Mouse (Mus musculus): ENCODE results near the gene Awat2. TPM values are rescaled to one million over a fixed set of nuclear protein-coding genes. Genes with fewer than 3 reads are reported as not detected.
"Not testable (repeated sequence)": the region's sequence is repeated elsewhere in the genome, so short reads cannot be mapped to it uniquely, and the experiment has no call there.

The Awat2 gene
- 0.25 and 0.27 TPM in 2 replicates for polyA plus RNA-seq (2012; rRNA removed)

DNA sequence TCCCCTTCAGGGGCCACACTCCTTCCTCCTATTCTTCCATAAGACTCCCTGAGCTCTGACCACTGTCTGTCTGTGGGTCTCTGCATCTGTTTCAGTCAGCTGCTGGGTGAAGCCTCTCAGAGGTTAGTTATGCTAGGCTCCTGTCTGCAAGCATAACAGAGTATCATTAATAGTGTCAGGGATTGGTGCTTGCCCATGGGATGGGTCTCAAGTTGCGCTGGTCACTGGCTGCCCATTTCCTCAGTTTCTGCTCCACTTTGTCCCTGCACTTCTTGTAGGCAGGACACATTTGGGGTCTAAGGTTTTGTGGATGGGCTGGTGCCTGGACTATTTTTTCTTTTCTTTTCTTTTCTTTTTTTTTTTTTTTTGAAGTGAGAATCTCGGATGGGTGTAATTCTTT is at the start of gene Awat2:
Awat2 (minus strand) TSS at position 101 of the 400 bp plus-strand sequence.
- WGBS: 87% methylated on average over 2 of the region's 2 CpGs
- H3K4me3 ChIP-seq (ENCODE audit: low read depth, low read length); H3K4me1 ChIP-seq (ENCODE audit: control insufficient read depth, insufficient read depth, insufficient read length, low read length); H3K36me3 ChIP-seq (ENCODE audit: control insufficient read depth, insufficient read depth, low read length); H3K27me3 ChIP-seq (ENCODE audit: control insufficient read depth, insufficient read depth, low read length); H3K27ac ChIP-seq (ENCODE audit: insufficient read depth, low read depth, low read length): not testable (repeated sequence)

DNA sequence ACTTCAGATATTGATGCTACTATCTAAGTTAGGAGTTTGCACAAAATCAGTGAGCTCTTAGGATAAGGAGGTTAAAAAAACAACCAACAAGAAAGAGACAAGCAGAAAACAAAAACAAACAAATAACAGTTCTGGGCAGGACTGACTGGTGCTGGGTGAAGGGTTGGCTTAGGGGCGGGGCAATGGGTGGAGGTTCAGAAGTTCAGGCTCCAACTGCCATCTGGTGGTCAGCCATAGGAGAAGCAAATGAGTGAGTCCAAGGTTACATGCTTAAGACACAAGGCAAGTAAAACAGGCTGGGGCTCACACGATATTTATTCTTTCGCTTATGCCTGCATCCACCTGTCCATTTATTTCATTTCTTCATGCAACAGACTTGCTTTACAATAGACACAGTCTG is 37.8 kb upstream of the Awat2 start:
- WGBS: 16% methylated on average over 3 of the region's 3 CpGs
- Histone ChIP-seq H3K4me3 (ENCODE audit: low read depth, low read length) (no peak overlapping the region), H3K27me3 (ENCODE audit: control insufficient read depth, insufficient read depth, low read length) (no peaks in the 10 kb centered on the region), H3K27ac (ENCODE audit: insufficient read depth, low read depth, low read length) (no peak overlapping the region), H3K36me3 (ENCODE audit: control insufficient read depth, insufficient read depth, low read length) (no peaks in the 10 kb centered on the region), H3K4me1 (ENCODE audit: control insufficient read depth, insufficient read depth, insufficient read length, low read length) (no peaks in the 10 kb centered on the region)
- TF ChIP-seq POLR2A (IDR thresholded peaks at IDR 0.05; ENCODE audit: low read depth, low read length) (no peak), CTCF (IDR thresholded peaks at IDR 0.05; ENCODE audit: extremely low read depth, insufficient read length, insufficient replicate concordance, low read depth, low read length) (peak; percentile 62; the same call in 1 of the 2 replicates)

GRCm38 (mm10) chrX:100475569-100476223 is 33.2 kb upstream of the Awat2 start:
- WGBS: 61% methylated on average over 4 of the region's 4 CpGs
- TF ChIP-seq CTCF (IDR thresholded peaks at IDR 0.05; ENCODE audit: extremely low read depth, insufficient read length, insufficient replicate concordance, low read depth, low read length) (no peak), POLR2A (IDR thresholded peaks at IDR 0.05; ENCODE audit: low read depth, low read length) (no peak)
- Histone ChIP-seq H3K27me3 (ENCODE audit: control insufficient read depth, insufficient read depth, low read length) (no peaks in the 10 kb centered on the region), H3K36me3 (ENCODE audit: control insufficient read depth, insufficient read depth, low read length) (no peaks in the 10 kb centered on the region), H3K4me3 (ENCODE audit: low read depth, low read length) (no peak overlapping the region), H3K4me1 (ENCODE audit: control insufficient read depth, insufficient read depth, insufficient read length, low read length) (no peaks in the 10 kb centered on the region), H3K27ac (ENCODE audit: insufficient read depth, low read depth, low read length) (no peak overlapping the region)

DNA sequence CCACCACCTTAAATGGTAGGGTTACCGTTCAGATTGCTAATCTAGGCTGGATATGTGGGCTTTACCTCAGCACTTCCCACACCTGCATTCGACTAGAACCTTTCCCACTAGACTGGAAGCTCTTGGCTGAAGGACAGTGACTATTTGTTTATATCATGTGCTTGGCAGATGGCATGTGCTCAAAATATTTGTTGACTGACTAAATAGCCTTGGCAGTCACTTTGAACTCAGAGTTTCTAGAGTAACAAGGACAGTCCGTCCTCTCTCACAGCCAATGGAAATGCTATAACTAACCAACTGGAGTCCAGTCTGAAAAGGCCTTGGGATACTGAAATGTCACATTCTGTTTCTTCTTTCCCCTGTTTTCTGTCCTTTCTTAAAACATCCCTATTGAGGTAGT is 29.0 kb upstream of the Awat2 start:
- TF ChIP-seq CTCF (IDR thresholded peaks at IDR 0.05; ENCODE audit: extremely low read depth, insufficient read length, insufficient replicate concordance, low read depth, low read length) (no peak), POLR2A (IDR thresholded peaks at IDR 0.05; ENCODE audit: low read depth, low read length) (no peak)
- Histone ChIP-seq H3K4me1 (ENCODE audit: control insufficient read depth, insufficient read depth, insufficient read length, low read length) (no peaks in the 10 kb centered on the region), H3K36me3 (ENCODE audit: control insufficient read depth, insufficient read depth, low read length) (no peaks in the 10 kb centered on the region), H3K4me3 (ENCODE audit: low read depth, low read length) (no peak overlapping the region), H3K27me3 (ENCODE audit: control insufficient read depth, insufficient read depth, low read length) (no peaks in the 10 kb centered on the region), H3K27ac (ENCODE audit: insufficient read depth, low read depth, low read length) (no peak overlapping the region)
- WGBS: 64% methylated on average over 3 of the region's 3 CpGs

- no peak overlapping the region for H3K4me3 ChIP-seq (ENCODE audit: low read depth, low read length)
- H3K4me1 ChIP-seq (ENCODE audit: control insufficient read depth, insufficient read depth, insufficient read length, low read length): no peaks in the 10 kb centered on the region
- 77% methylated on average over 3 of the region's 3 CpGs for WGBS
- TF ChIP-seq POLR2A (IDR thresholded peaks at IDR 0.05; ENCODE audit: low read depth, low read length): no peak
- no peak for TF ChIP-seq CTCF (IDR thresholded peaks at IDR 0.05; ENCODE audit: extremely low read depth, insufficient read length, insufficient replicate concordance, low read depth, low read length)
- no peak overlapping the region for H3K27ac ChIP-seq (ENCODE audit: insufficient read depth, low read depth, low read length)
- no peaks in the 10 kb centered on the region for H3K36me3 ChIP-seq (ENCODE audit: control insufficient read depth, insufficient read depth, low read length)
- H3K27me3 ChIP-seq (ENCODE audit: control insufficient read depth, insufficient read depth, low read length): no peaks in the 10 kb centered on the region
Measured at GRCm38 (mm10) chrX:100470126-100470525, 27.6 kb upstream of the Awat2 start.

- Histone ChIP-seq H3K36me3 (ENCODE audit: control insufficient read depth, insufficient read depth, low read length) (no peaks in the 10 kb centered on the region), H3K27me3 (ENCODE audit: control insufficient read depth, insufficient read depth, low read length) (no peaks in the 10 kb centered on the region), H3K27ac (ENCODE audit: insufficient read depth, low read depth, low read length) (no peak overlapping the region), H3K4me3 (ENCODE audit: low read depth, low read length) (no peak overlapping the region), H3K4me1 (ENCODE audit: control insufficient read depth, insufficient read depth, insufficient read length, low read length) (no peaks in the 10 kb centered on the region)
- TF ChIP-seq POLR2A (IDR thresholded peaks at IDR 0.05; ENCODE audit: low read depth, low read length) (no peak), CTCF (IDR thresholded peaks at IDR 0.05; ENCODE audit: extremely low read depth, insufficient read length, insufficient replicate concordance, low read depth, low read length) (no peak)
- 46% methylated on average over 4 of the region's 4 CpGs for WGBS
Measured at GRCm38 (mm10) chrX:100468047-100468446, 25.5 kb upstream of the Awat2 start.

- Histone ChIP-seq H3K4me1 (ENCODE audit: control insufficient read depth, insufficient read depth, insufficient read length, low read length) (no peaks in the 10 kb centered on the region), H3K4me3 (ENCODE audit: low read depth, low read length) (no peak overlapping the region), H3K27ac (ENCODE audit: insufficient read depth, low read depth, low read length) (no peak overlapping the region), H3K36me3 (ENCODE audit: control insufficient read depth, insufficient read depth, low read length) (no peaks in the 10 kb centered on the region), H3K27me3 (ENCODE audit: control insufficient read depth, insufficient read depth, low read length) (no peaks in the 10 kb centered on the region)
- TF ChIP-seq POLR2A (IDR thresholded peaks at IDR 0.05; ENCODE audit: low read depth, low read length) (no peak), CTCF (IDR thresholded peaks at IDR 0.05; ENCODE audit: extremely low read depth, insufficient read length, insufficient replicate concordance, low read depth, low read length) (no peak)
- 93% methylated on average over 7 of the region's 7 CpGs for WGBS
Measured at GRCm38 (mm10) chrX:100443532-100443931, 1.0 kb upstream of the Awat2 start.

Measured in small intestine, adult 2 months (tissue).